Mouse (Mus musculus) kidney, adult 2 months (tissue): ENCODE results near the gene Dach1.

Experiments
- CTCF ChIP-seq: fragments of 200-500 bp; conservative IDR thresholded peaks from 2 replicates; pipeline ENCODE4 v1.5.1; 2011; ENCODE audit warnings: low read depth, mild to moderate bottlenecking, control low read depth, low read length, moderate library complexity, mixed read lengths; ENCODE audit not compliant: insufficient read depth, insufficient read length
- POLR2A ChIP-seq: fragments of 200-500 bp; IDR thresholded peaks from one replicate; pipeline ENCODE4 v1.6.1; 2011; ENCODE audit warnings: low read depth, low read length, control low read depth

DNA sequence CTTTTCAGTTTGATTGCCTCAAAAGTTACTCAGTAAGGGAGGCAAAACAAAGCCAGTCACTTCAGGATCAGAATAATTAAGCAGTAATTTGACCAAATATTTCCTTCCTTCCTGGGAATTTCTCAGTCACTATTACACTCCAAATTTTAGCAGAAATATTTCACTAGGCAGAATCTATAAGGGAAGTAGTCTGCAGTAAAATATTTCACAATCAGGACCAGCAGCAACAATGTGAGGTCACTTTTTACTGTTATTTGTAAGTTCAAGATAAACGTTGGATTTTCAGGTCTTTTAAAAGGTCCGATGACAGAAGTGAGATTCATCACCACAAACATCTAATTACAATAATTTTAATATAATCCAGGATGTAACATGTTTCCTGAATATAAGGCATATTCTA lies 82.2 kb downstream of the Dach1 start:
- TF ChIP-seq CTCF (no peak), POLR2A (no peak)
